Mouse (Mus musculus): Measurements from ENCODE around the gene Olfr378.

Olfr378 gene

DNA sequence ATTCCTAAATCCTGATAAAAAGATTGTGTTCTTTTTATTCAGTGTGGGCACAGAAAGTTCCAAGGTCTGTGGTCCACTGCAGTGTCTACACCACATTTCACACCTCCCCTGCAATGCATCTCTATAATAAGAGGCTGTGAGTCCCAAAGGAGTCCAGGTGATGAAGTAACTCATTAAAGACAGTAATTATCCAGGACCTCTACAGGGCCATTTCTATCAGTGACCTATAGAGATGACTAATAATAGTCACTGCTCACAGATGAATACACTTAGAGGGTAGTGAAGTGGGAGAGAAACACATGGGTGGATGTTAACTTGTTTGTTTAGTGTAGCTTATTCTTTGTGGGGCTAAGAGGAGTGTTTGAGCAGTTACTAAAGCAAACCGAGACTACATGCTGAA, at the start of gene Olfr378:
Gene Olfr378, minus strand, starts transcription at position 101 of the 400 bp plus-strand sequence.
- no peak for DNase-seq (ENCODE audit: low read depth, low spot score)

- no peak for DNase-seq (ENCODE audit: low read depth, low spot score)
These were observed 29.1 kb upstream of the Olfr378 start, which contains the start of gene Olfr380 for GRCm38 (mm10) chr11:73457408-73457807. Gene Olfr380, minus strand, starts transcription at chr11:73457508.

- no peak for DNase-seq (ENCODE audit: low read depth, low spot score)
These were observed 28.8 kb downstream of the Olfr378 start, which contains the start of gene Olfr1 for GRCm38 (mm10) chr11:73399514-73399913. Gene Olfr1, minus strand, starts transcription at chr11:73399614.

DNA sequence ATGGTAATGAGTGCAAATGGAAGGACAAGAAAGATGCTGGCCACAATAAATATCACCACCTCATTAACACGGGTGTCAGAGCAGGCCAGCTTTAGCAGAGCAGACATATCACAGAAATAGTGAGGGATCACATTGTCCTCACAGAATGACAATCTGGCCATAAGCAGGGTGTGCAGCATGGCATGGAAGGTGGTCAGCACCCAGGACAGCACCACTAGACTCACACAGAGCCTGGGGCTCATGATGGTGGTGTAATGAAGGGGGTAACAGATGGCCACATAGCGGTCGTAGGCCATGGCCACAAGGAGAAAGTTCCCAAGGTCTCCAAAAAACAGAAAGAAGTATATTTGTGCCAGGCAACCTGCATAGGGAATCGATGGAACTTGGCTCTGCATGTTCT, 32.9 kb downstream of the Olfr378 start:
- DNase-seq (ENCODE audit: low read depth, low spot score): peak; percentile 0
